Mouse (Mus musculus) retina, adult 2 months (tissue): ENCODE measurements around the gene Dusp5.

Experiments used
- DNase-seq: peaks from one replicate; pipeline ENCODE4 v3.0.0-alpha.2; 2012; ENCODE audit warnings: low read depth, low spot score

Dusp5 gene

DNA sequence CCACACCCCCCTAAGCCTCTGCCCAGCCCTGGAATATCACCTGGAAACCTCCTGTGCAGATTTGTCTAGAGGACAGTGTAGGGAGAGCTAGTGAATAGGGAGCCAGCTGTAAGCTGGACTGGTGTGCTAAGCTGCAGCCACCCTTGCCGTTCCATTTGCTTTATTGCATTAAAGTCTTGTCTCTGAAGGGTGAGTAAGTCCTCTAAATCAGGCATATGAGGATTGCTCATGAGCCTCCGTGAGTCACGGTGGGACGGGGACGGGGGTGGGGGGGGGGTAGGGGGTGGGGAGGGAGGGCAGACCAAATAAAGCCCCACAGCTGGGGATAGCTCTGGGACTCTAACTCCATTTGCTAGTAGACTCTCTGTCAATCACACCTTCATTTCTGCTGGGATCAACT, 14.7 kb downstream of the Dusp5 start:
- DNase-seq: no peak

DNA sequence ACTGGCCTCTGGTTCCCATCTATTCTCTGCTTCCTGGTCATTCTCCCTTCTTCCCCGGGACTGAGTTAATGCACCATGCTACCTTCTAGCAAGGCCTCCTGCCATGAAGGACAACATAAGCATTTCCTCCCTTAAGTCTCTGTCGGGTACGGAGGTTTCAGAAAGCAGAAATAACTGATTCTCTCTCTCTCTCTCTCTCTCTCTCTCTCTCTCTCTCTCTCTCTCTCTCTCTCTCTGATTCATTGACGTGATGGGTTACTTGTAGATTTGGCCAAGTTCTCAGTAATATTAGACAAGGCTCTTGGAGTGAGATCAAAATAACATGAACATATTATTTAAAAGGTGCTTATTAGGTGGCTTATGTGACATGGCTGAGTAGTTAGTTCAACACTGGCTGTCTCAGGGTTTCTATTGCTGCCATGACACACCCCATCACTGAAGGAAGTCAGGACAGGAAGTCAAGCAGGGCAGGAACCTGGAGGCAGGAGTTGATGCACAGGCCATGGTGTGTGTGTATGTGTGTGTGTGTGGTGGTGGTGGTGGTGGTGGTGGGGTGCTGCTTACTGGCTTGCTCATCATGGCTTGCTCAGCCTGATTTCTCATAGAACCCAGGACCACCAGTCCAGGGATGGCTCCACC, 16.1 kb downstream of the Dusp5 start:
- no peak for DNase-seq

DNA sequence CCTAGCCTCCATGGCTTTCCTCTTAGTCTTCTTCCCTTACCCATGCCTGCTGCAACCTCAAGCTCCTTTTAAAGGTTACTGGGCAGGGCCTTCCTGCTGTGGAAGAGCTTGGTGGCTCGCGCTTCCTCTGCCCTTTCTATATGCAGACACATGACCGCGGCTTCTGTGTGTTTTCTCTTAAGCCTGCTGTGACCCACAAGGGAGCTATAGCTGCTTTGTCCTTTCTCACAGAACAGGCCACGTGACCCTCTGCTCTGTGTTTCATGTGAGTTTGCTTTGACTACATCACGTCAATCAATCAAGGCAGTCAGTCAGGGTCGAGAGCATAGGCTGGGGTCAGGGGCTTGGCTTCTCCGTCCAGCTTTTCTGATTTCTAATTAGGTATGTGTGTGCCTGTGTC, 18.7 kb downstream of the Dusp5 start:
- DNase-seq: no peak

DNA sequence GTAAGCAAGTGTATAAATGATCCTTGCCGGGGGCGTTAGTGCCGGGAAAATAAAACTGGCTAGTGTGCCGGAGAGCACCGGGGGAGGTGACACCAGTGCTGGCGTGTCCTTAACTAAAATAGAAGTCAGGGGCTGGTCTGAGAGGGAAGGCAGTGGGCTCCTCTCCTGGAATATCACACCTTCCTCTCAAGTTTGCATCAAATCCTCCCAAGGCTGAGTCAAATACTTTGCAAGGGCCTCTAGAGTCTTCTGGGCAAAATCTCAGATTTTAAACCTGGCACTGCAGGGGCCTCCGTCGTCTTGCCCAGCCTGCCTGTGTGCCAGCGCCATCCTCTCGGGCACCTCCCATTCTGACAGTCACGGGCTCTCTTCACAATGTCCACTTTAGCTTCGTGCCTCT, 22.1 kb downstream of the Dusp5 start:
- no peak for DNase-seq

DNA sequence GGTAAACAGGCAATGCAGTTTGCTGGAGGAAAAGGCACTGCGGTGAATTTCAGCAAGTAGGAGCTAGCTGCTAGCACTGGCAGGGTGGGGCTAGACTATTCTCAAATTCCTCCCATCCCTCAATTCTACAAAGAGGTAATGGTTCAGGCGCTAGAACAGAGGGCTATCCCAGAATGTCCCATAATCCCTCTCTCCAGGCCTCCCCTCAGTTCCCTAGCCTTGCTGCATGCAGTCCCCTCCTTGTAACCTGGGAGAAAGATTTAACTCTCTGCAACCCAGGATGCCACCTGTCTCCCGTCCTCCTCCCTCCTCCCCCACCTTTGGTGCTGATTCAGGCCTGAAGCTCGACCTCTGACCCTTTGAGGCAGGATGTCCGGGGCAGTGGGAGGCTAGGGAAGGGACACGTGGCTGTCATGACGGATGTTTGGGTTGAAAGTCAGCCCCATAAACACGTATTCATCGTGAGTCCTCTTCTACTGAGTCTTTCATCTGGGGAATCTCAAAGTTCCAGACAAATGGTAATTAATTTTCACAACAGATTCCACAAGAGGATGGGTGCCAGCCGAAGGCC, 23.4 kb downstream of the Dusp5 start:
- DNase-seq: no peak

DNA sequence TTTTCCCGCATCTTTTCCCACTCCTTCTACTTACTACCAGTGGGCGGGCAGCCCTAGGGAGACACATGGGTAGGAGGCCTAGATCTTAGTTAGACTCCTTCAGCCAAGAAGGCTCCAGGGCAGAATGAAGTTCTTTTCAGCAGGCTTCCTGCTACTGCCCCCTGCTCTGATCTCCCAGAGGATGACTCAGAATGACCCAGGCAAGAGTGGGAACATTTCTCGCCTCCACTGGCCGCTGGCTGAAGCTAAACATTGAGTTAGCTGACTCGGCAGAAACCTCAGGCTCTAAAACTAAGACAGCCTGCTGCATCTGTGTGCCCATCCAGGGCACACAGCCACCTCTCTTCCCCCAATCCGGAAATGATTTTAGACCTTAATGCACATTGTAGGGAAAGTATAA, 23.9 kb downstream of the Dusp5 start:
- no peak for DNase-seq

DNA sequence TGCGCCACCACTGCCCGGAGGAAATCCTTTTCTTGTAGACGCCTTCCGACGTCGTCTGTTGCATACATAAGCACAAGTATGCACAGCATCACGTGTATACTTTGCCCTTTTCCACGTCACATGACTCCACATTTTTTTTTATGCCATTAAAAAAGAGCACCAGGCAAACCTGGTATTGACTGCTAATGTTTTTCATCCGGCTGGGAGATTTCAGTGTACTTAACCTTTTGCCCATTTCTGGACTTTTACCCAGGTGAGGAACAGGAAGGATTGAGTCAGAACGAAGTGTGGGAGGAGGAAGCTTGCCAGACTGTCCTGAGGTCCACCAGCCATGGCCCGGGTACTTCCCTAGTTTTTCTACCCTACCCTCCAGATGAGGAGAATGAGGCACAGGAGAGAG, 25.5 kb downstream of the Dusp5 start:
- DNase-seq: no peak

DNA sequence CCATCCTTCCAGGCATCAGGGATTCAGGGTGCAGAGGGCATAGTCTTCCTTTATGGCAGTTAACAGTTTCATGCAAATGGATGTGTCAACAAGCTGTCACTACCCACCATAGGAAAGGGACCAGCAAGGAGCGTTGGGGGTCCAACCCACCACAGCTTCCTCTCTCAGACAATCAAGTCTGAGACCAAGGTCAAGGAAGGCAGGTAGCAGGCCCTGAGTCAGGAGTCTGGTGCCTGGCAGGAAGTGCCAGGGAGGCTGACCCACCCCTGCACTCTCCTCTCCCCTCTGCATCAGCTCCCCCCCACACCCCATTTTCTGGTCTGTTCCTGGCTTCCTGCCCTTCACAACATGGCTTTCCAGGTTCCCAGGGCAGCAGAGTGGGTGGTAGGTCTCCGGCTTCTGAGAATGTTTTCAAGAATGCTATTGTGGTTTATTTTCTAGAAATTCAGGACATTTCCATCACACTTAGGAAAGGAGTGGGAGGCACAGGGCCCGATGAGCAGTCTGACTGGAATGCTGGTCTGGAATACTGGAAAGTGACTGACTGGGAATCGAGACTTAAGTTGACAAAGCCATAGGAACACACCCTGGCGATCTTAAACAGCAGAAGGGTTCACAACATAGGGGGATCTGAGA, 26.2 kb downstream of the Dusp5 start:
- no peak for DNase-seq

DNA sequence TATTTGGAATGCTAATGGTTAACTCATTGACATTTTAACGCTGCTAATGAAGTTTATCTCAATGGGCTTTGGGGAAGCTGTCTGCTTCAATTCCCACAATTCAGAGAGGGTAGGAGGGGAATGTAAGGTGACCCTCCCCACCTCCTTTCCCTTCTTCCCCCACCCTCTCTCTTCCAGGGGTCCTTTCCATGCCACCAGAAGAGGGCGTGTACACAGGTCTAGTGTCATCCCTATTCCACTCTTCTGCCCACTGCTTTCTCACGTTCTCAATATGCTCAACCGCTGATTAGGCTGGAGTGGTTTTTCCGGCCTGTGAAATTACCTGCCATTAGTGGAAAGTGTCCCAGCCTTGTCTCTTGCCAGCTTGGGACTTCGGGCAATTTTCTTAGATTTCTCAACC, 27.9 kb downstream of the Dusp5 start:
- no peak for DNase-seq

DNA sequence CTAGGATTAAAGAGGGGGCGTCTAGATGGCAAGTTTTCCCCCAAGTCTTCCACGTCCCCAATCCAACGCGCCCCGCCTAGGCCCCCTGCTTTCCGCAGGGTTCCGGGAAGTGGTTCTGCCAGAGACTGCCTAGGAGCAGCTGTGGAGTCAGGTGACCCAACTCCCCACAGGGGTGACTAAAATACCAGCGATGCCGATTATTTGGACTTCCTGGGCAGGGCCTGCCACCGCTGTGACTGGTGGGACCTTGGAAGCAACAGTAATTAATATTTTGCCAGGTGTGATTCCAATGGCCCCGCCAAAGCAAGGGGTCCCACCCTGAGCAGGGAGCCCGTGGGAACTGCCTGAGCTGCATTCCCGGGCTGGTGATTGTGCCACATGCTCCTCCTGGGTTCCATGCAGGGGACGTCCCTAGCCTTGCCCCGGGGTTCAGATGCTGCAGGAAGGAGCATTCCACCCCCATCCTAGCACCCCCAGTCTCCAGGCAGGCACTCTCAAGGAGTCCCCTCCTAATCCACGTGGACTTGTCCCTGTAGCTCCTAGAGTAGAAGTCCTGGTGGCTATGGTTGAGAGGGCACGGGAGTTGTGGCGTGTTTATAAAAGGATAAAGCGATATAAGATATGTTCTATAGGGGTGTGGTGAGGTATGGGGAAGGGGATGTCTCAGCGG, 28.5 kb downstream of the Dusp5 start:
- DNase-seq: no peak

DNA sequence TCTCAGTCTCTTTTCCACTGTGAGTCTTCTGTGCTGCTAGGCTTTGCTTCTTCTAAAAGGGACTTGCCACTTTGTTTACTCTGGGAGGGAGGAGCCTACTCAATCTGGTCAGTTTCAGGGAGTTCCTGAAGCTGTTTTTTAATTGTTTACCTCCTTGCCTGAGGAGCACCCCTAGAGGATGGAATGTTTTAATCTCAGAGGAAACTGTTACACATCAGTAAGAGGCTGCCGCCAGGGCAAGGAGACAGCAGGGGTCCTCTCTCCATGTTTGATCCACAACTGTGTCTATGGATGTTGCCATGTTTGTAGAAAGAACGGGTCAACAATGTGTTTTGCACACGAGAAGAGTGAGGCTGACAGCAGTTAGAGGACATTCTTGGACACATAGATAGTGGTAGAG, 31.5 kb downstream of the Dusp5 start:
- DNase-seq: no peak

DNA sequence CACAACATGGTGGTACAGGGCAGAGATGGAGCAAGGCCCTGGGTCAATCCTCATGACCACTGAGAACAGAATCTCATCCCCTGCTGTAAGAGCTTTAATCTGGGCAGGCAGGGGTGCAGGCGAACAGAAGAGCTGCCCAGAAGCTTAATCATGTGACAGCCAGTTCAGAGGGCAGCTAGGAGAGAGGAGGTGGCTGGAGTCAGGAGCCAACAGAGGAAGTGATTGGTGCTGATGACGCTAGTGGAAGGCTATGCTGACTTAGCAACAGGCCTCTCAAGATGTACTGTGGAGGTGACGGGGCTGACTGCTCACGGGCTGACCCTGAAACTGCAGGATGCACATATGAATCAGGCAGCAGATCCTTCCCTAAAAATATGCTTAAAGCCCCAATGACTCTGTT, 35.3 kb downstream of the Dusp5 start:
- DNase-seq: no peak

DNA sequence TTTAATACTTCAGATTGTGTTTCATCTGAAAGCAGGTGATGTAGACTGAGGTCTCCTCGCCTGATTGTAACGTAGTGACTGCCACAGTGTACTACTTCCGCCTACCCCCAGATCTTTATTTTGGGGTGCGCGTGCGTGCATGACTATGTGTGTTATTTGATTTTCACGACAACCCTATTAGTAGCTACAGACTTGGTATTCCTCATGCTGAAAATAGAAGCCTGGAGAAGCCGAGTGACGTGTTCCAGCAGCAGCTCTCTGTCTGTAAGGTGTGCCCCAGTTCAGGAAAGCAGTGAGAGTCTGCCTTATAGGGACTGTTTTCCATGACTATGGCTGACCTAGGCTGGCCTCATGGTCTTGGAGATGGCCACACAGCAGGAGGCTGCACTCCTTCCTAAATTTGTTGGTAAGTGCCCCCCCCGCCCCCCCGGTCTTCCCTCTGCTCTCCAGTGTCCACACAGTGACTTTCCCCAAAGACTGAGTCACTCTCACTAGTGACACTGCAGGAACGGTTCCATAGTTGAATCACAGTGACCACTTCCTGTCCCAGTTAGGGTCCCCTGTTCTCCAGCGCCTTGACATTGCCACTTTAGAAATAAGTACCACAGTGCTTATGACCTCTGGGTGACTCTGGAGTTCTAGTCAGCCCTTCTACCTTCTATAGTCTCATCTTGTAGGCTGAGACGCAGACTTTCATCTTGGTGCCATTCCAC, 36.8 kb downstream of the Dusp5 start:
- DNase-seq: no peak

DNA sequence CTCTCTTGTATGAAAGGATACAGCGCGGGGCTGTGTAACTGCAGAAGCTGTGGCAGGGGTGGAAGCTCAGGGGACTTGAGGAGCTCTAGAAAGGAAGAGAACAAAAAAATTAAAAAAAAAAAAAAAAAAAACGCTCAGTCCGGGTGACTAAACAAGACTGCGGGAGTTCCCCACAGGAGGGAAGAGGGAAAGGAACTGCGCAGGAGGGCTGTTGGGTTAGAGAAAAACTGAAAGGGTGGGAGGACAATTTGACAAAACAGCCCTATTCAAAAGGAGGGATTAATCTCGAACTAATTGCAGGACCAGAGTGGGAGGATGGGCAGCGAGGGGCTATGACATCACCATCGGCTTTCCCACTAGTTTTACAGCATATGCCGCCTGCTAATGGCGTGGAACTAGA, 39.0 kb downstream of the Dusp5 start:
- no peak for DNase-seq

DNA sequence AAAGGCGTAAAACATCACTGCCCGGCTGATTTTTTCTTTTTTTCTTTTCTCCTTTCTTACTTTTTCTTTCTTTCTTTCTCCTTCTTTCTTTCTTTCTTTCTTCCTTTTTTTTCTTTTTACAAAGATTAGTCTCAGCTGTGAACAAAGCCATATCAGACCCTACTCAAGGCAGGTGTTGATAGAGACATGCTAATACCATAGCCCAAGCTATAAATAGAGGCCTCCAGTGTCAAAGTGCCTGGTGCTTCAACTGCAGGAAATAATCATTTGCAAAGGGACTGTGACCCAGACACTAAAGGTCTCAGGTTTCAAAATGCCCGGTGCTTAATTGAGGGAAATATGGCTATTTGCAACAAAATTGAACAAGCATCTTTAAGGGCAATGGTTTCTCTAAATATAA, 39.6 kb downstream of the Dusp5 start:
- no peak for DNase-seq

DNA sequence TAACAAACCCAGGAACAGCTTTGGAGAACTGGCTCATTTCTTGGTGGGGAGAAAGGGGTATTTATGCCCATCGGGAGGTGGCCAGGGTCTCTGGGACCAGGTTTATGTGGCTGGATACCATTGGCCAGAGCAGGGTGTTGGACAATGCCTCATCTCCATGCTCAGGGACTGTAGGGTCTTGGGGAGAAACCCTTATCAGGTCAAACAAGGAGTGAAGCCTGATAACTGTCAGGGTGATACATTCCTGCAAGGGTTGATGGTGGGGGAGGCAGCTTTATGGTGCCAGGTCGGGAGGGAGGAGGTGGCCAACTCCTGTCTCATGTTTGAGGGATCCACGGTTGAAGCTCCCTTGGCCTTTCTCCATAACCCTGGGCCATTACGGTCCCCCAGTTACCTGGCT, 42.1 kb downstream of the Dusp5 start:
- no peak for DNase-seq

DNA sequence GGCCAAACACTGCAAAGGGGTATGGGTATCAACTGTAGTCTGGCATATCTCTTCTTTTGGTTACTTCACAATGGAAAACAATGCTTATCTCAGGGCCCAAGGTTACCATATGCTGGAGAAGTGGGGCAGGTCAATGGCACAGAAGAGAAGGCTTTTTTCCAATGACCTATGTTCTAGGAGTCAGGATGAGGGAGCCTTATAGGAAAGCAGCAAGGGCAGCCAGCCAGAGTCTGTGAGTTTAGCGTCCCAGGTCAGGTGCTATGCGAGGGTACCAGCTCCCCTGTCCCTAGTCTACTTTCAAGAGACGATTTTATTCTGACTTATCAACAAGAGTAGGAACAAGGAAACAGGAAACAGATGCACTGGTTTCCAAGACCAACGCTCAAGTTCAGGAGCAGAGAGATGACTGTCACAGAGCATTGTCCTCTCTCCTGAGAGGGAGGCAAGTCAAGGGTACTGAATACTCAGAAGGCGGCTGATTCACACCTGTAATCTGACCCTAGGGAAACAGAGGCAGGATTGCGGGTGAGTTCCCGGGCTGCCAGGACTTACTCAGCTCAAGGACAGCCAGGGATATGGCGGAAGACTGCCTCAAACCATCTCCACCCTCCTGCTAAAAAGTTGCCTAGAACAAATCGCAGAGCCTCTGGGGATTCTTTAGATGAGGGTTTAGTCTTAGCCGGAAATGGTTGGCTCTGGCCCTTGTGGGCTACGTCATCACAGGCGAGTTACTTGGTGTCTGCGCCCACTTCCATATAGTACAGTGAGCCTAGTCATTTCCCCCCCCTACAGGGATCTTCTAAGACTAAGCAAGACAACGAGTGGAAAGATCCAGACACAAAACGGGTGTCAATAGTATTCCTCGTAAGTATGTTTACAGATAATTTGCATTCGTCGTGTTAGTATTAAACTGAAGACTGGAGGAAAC, 42.9 kb downstream of the Dusp5 start:
- DNase-seq: no peak

DNA sequence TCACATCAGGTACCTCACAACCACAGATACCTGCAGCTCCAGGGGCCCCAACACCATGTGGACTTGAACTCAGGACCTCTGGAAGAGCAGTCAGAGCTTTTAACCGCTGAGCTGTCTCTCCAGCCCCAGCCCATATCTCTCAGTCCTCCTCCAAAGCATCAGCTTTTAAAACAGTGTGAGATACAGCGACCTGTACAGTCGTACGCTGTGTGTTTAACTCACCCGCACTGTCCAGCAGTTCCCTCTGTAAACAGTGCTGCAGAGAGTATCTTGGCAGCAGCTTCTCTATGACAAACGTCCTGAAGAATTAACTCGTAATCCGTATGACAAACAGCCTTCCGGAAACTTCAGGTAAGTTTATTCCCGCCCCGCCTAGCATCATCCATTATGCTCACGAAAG, 43.7 kb downstream of the Dusp5 start:
- DNase-seq: no peak

DNA sequence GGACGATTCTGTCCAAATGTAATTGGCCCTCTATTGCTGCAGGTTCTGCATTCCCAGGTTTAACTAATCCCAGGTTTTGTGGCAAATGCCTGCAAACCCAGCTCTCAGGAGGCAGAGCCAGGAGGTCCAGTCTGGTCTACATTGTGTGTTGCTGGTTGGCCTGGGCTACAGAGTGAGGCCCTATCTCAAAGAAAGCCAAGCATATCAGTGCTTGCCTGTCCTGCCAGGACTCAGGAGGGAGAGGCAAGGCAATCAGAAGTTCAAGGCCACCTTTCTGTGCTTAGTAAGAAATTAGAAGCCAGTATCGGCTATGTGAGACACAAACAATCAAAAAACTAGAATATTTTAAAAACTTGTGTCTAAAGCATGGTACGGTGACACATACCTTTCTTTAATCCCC, 44.2 kb downstream of the Dusp5 start:
- no peak for DNase-seq

DNA sequence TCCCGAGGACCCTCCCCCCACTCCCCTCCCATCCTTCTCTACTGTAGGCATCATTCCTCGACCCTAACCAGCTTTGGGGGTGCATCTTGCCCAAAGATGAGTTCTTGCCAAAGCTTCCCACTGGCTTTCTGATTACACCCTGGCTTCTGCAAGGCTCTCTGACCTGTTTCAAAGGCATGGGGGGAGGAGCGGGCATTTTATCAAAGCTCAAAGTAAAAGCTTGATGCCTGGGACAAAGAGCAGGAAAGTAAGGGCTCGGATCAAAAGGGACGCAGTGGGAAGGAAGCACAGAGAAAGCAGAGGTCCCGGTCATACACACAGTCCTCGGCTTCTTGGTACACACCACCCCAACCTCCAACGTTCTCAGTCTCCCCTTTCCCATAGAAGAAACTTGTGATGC, 45.2 kb downstream of the Dusp5 start:
- no peak for DNase-seq

DNA sequence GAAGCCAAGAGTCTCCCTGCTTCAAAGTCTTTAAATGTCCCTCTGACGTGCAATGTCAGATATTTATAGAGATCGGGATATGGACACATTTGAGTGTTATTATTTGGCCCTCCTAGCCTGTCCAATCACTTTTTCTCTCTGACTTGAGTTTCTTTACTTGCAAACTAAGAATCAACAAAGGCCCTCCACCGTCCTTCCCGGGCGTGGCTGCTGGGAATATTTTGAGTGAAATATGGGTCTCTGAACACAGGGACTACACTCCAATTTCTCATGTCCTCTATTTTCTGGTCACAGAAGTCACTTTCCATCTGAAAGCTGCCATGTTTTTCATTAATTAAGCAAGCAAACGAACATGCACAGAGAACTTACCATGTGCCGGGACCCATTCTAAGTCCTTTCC, 45.6 kb downstream of the Dusp5 start:
- no peak for DNase-seq
